Mouse (Mus musculus): ENCODE results near the gene Pgm2l1. TPM values are rescaled to one million over a fixed set of nuclear protein-coding genes. Genes with fewer than 3 reads are reported as not detected.

Gene Pgm2l1
- total and polyA plus RNA-seq, 3 experiments: 5.7 to 10.5 TPM; not detected in 1

- TF ChIP-seq NRF1 (IDR thresholded peaks at IDR 0.05; ENCODE audit: insufficient read depth, low read depth, low read length, poor library complexity, severe bottlenecking) (peak; percentile 69), MYB (IDR thresholded peaks at IDR 0.05; ENCODE audit: low read depth, low read length) (no peak), MAFK (IDR thresholded peaks at IDR 0.05; ENCODE audit: borderline replicate concordance, low read depth, low read length) (no peak), UBTF (IDR thresholded peaks at IDR 0.05; ENCODE audit: borderline replicate concordance, insufficient read depth, low read depth, low read length) (no peak)
Measured at GRCm38 (mm10) chr7:100227158-100227875, at the start of gene Pgm2l1 (continued).

- H3K36me3 ChIP-seq (ENCODE audit: control insufficient read depth in 1 of 2, insufficient read depth in 2 of 2, low read length in 2 of 2): peaks cover 0 to 52% of the 10 kb centered on the region in 2 experiments; a peak in 2 of 4 replicates
- H3K9me3 ChIP-seq (replicated peaks; ENCODE audit: insufficient read depth, low read length): no peaks in the 10 kb centered on the region
- H3K4me3 ChIP-seq (ENCODE audit: control insufficient read depth in 1 of 2, insufficient read depth in 1 of 2, low read depth in 2 of 2, low read length in 2 of 2): peak overlapping the region; percentile 54 to 73
- H3K27me3 ChIP-seq (ENCODE audit: control insufficient read depth in 1 of 2, insufficient read depth in 2 of 2, low read length in 2 of 2): no peaks in the 10 kb centered on the region
- DNase-seq (ENCODE audit: low read depth, low spot score): peak; percentile 84
- peak overlapping the region; percentile 55 for H3K27ac ChIP-seq (ENCODE audit: control insufficient read depth, low read depth, low read length)
- H3K4me1 ChIP-seq (ENCODE audit: control insufficient read depth in 1 of 2, insufficient read depth in 2 of 2, low read length in 2 of 2): peaks cover 24 to 62% of the 10 kb centered on the region in 2 experiments
- peak overlapping the region; percentile 52 for H3K9ac ChIP-seq (ENCODE audit: control insufficient read depth, low read depth, low read length, poor library complexity, severe bottlenecking)
- no peaks in the 10 kb centered on the region for H3K79me2 ChIP-seq (ENCODE audit: control insufficient read depth, insufficient read depth, low read length, poor library complexity)
- TF ChIP-seq MYB (IDR thresholded peaks at IDR 0.05; ENCODE audit: low read depth, low read length) (no peak), POLR2AphosphoS2 (IDR thresholded peaks at IDR 0.05; ENCODE audit: low read length) (no peak), SMC3 (IDR thresholded peaks at IDR 0.05; ENCODE audit: low read depth, low read length) (no peak), MAX (IDR thresholded peaks at IDR 0.05; ENCODE audit: low read length) (no peak), RCOR1 (IDR thresholded peaks at IDR 0.05; ENCODE audit: low read depth, low read length) (0 out of 2 replicates have a peak, but pooled peaks have one; percentile 10), MAZ (IDR thresholded peaks at IDR 0.05; ENCODE audit: low read depth, low read length) (no peak), UBTF (IDR thresholded peaks at IDR 0.05; ENCODE audit: borderline replicate concordance, insufficient read depth, low read depth, low read length) (no peak), NRF1 (IDR thresholded peaks at IDR 0.05; ENCODE audit: insufficient read depth, low read depth, low read length, poor library complexity, severe bottlenecking) (no peak), SIN3A (IDR thresholded peaks at IDR 0.05; ENCODE audit: low read length) (no peak; the same call in 1 of the 2 replicates), TBP (IDR thresholded peaks at IDR 0.05; ENCODE audit: low read depth, low read length) (no peak; the same call in 1 of the 2 replicates), GABPA (IDR thresholded peaks at IDR 0.05; ENCODE audit: low read depth, low read length) (no peak), ZMIZ1 (IDR thresholded peaks at IDR 0.05; ENCODE audit: low read depth, low read length) (no peak), CHD1 (IDR thresholded peaks at IDR 0.05; ENCODE audit: low read depth, low read length) (no peak), MAFK (IDR thresholded peaks at IDR 0.05; ENCODE audit: borderline replicate concordance, low read depth, low read length) (no peak), EP300 (IDR thresholded peaks at IDR 0.05; ENCODE audit: low read depth in 1 of 2, low read length in 2 of 2) (peak in 1 of 2 experiments; percentile 30; a peak in 1 of 4 replicates), TCF12 (IDR thresholded peaks at IDR 0.05; ENCODE audit: low read depth, low read length) (no peak), HCFC1 (IDR thresholded peaks at IDR 0.05; ENCODE audit: low read depth, low read length) (no peak), CTCF (IDR thresholded peaks at IDR 0.05 in 2 of 3, conservative IDR thresholded peaks at IDR 0.05 in 1 of 3; ENCODE audit: control insufficient read depth in 1 of 3, insufficient read depth in 1 of 3, low read depth in 2 of 3, low read length in 3 of 3, poor library complexity in 1 of 3, severe bottlenecking in 1 of 3) (no peak), KAT2A (conservative IDR thresholded peaks at IDR 0.05; ENCODE audit: low read depth, low read length) (no peak), ZKSCAN1 (IDR thresholded peaks at IDR 0.05; ENCODE audit: low read depth, low read length) (no peak), JUND (IDR thresholded peaks at IDR 0.05; ENCODE audit: low read depth, low read length) (no peak), MXI1 (IDR thresholded peaks at IDR 0.05; ENCODE audit: low read depth, low read length) (peak; percentile 28; the same call in 1 of the 2 replicates), ZNF384 (IDR thresholded peaks at IDR 0.05; ENCODE audit: low read depth, low read length) (no peak), POLR2A (IDR thresholded peaks at IDR 0.05; ENCODE audit: control insufficient read depth in 1 of 2, insufficient read depth in 1 of 2, low read depth in 1 of 2, low read length in 2 of 2, poor library complexity in 1 of 2) (no peak), GATA1 (IDR thresholded peaks at IDR 0.05; ENCODE audit: low read depth, low read length) (no peak), TAL1 (IDR thresholded peaks at IDR 0.05; ENCODE audit: low read length) (no peak), CHD2 (IDR thresholded peaks at IDR 0.05; ENCODE audit: low read length) (no peak), ZC3H11A (IDR thresholded peaks at IDR 0.05; ENCODE audit: low read depth, low read length) (no peak), MYC (IDR thresholded peaks at IDR 0.05; ENCODE audit: low read depth, low read length) (no peak), MEF2A (IDR thresholded peaks at IDR 0.05; ENCODE audit: extremely low read depth, insufficient replicate concordance, low read depth, low read length, poor library complexity, severe bottlenecking) (no peak), BHLHE40 (IDR thresholded peaks at IDR 0.05; ENCODE audit: borderline replicate concordance, low read depth, low read length) (no peak)
Measured at GRCm38 (mm10) chr7:100178016-100178890, 48.9 kb upstream of the Pgm2l1 start.

Measured in MEL (cell line).